Mouse (Mus musculus) spleen, postnatal 4 days (tissue): Measurements from ENCODE around the gene Artn.

Experiments
- DNase-seq, 2 experiments: peaks; one replicate each; pipeline ENCODE4 v3.0.0; 2022; ENCODE audit warnings: low spot score in 2 of 2

The Artn gene

DNA sequence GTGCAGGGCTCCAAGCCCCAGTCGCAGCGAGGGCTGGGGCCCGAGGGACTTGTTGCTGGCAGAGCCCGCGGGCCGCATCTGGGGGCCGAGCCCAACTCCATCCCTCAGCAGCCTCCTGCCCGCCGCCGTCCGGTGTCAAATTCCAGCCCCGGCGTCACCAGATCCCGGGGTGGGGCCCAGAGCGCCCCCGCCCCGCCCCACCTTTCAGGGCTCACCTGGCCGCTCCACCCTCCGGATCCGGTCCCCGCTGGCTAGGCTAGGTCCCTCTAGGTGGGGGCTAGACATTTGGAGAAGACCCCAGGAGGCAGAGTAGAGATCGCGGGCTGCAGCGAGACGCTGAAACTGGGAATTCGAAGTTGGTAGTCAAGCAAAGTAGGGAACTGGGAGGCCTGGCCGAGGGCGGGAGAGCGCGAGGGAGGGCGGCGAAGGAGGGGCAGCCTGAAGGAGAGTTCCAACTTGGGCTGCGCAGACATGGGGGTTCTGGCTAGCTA is at the start of gene Artn:
Gene Artn, minus strand, starts transcription at position 373 of the 491 bp plus-strand sequence.
- peak; percentile 37 to 73 for DNase-seq

DNA sequence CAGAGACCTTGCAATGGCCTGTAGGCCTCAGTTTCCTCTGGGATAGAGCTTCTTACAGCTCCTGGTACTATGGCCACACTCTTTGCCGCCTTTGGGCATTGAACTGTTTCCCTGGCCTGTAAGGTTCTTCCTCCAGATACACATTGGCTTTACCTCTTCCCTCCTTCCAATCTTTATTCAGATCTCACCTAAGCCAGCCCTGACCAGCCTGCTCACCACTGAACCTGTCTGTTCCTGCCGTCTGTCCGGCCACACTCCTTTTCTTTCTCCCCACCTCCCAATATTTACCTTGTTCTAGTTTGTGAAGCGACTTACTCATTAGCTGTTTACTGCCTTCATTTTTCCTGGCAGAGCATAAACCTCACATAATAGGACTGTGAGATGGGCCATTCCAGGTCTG is 49.6 kb upstream of the Artn start:
- no peak for DNase-seq

DNA sequence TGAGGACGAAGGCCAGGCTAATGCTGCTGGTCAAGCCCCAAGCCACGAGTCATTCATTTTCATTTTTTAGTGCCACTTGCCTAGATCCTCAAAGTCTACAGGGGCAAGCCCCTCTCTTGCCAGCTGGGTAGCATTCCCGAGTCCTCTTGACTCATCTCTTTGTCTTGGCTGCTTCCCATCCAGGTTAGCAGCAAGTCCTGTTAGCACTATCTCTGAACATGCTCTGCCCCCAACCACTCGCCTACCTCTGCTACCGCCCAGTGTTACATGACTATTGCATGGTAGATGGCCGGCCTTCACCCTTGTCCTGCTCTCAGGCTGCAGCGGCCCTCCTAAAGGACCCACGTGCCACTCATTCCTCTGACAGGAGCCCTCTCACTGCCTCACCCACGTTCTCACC is 48.7 kb upstream of the Artn start:
- DNase-seq, result no peak

DNA sequence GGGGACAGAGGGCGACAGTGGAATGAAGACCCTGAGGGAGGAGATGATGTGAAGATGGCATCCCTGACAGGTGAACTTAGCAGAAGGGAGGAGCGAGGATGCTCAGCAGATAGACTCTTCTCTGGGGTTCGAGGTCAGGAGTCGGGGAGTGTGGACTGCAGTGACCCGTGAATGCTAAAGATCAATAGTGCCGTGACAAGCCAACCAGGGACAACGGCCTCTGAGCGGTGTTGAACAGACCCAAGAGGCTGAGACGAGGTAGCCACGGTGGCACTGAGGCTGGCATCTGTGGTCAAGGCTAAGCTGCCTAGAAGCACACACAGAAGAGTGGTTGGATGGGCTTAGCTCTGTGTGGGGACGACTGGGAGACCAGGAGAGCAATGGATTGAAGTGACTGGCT is 48.3 kb upstream of the Artn start:
- no peak for DNase-seq

DNA sequence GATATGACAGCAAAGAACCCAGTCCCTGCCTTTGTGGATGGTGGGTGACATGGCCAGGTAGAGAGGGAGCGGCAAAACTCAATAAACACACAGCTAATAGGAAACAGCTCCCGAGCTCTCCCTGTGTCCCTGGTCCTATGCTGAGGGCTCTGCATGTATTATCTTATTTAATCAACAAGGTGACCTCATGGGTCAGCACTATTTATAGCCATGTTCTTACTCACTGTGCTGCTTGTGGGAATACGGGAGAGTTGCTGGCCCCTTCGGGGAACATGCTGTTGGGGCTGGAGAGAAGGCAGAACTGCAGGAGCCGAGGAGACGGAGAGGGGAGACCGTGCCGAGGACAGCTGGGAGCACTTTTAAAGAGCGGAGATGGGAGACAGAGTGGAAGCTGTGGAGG is 47.8 kb upstream of the Artn start:
- DNase-seq, result no peak

DNA sequence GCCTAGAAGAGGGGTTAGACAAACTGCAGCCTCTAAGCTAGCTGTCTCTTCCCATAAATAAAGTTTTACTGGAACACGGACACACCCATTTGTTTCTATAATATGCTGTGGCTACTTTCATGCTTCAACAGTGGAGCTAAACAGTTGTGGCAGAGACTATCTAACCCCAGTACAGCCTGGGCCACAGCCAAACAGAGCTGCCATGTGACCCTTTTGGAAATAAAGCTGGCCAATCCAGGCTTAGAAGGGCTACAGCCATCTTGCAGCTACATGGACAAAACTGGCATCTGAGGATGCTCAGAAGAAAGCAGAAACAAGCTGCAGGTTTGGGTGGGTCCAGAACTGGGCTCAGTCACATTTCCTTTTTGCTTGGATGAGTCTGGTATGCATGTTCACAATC is 46.3 kb upstream of the Artn start:
- DNase-seq, result no peak

DNA sequence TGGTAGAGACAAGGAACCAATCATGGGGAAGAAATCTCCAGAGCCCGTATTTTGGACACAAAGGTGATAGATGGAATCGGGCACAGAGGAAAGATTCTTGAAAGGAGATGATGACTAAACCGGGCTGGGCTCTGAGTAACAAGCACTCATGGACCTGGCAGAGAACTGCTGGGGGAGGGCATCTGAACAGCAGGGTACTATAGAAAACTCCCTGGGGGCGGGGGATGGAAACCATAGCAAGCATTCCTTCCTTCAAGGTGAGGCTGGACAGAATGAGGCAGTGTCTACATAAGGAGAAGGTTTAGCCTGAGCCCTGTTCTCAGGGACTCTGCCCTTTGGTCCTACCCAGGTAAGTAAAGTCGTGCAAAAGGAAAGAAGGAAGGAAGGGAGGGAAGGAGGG is 45.2 kb upstream of the Artn start:
- no peak for DNase-seq

DNA sequence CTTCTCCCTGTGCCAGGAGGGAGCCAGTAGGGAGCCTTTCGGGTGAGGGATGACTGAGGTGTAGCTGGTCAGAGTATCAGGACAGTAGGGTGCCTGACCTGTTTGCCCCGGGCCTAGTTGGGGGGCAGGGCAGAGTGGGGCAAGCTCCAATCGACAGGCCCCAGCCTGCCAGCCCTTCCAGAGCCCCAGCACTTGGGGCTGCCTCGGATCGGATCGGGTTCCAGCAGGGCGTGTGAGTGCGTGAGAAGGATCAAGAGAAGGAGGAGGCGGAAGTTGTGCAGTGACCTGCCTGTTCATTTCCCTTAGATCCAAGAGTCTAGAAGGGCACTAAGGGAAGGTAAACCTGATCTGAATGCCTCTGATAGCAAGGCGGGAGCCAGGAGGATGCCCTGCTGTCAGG is 43.4 kb upstream of the Artn start:
- DNase-seq, result no peak

DNA sequence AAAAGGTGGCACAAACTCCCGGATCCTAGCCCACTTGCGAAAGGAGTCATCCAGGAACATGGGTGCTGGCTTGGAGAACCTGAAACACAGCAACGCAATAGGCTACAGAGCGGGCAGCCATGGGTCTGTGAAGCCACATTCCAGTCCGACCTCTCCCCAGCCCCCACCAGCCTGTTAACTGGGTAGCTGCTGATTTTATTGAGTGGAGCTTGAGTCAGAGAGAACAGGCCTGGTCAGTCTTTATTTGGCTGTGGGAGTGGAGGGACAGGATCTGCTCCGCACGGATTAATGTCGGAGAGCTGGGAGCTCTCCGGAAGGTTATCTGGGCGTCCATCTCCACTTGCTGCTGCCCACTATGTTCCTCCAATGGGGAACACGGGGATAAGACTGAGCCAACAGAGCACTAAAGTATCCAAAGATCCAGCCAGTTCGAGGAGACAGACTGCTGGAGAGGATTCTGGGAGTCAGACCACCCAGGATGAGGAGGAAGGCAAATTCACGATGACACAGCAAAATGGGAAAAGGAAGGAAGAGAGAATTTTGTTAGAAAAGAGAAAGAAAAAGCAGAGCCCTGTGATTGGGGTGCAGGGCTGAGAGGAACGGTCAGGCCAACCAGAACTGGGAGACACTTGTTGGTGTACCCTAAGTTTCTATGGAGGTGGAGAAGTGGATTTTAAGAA is 34.9 kb upstream of the Artn start:
- DNase-seq, result no peak

DNA sequence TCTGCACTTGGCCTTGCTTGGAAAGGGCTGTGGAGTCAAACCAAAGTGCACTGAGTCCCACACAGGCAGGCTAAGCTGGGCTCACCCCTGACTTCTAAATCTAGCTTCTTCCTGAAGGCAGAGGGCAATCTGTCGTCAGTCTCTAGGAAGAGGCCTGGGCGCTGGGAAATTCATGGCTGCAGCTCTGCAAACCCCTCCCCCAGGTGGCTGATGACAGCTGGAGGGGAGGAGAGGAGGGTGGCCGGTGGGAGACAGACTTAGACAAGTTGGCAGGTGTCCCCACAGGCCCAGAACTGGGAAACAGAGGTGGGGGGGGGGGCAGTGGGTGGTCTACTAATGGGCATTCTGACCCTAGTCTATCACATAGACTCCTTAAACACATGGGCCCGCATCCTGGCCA is 27.9 kb upstream of the Artn start:
- DNase-seq, result no peak

DNA sequence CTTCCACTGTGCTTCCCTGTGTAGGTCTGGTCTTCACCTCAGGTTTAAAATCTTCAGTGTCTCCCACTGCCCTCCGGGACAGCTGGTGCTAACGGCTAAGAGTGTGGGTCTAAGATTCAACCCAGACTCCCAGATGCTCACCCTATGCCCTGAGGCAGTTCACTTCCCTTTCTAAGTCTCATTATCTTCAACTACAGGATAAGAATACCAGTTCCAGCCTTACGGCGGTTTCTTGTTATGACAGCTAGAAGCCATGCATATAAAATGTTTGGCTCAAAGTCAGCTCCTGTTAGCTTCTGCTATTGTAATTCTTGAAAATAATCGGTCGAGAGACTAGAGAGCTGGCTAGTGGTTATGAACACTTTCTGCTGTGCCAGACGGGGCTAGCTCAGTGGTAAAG is 17.9 kb upstream of the Artn start:
- no peak for DNase-seq

DNA sequence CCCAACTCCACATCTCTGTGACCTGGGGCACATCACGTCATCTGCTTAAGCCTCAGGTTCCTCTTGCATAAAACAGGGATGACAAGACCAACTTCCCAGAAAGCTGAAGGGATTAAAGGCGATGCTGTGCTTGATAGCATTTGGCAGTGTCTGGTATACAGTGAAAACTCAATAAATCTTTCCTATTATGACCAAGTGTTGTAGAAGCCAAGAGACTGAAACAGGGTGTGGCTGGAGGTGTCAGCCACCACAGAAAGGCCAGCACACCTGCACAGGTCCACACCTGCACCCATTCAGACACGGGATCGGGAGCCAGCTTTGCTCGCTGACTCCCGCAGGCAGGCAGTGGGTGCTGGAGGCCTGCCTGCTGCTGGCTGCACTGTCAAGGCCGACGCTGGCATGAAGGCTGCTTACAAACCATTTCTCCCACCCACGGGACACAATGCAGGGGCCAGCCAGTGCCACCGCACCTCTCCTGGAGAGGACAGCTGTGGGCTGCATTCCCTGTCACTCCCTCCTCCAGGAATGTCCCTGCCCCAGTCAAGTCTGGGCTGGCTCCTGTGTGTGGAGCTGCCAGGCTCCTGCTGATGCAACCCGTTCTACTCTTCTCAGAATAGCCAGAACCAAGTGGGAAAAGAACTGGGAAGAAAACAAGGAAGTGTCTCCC is 17.2 kb upstream of the Artn start:
- no peak for DNase-seq

DNA sequence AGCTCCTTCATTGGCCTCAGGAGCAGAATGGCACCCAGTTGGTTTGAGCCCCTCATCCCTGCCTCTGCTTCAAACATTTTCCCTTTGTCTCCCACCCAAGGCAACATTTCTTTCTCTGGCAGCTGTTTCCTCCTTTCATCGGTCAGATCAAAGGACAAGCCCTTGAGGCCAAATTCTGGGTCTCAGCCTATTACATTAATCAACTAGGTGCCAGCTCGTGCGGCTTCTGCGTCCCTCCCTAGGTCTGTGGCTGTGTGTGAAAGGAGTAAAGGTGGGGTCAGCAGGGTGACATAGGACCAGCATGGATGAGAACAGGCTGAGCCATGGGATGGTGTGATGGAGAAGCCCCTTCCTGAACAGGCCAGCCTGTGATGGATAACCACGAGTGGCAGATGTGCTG is 13.8 kb upstream of the Artn start:
- no peak for DNase-seq

DNA sequence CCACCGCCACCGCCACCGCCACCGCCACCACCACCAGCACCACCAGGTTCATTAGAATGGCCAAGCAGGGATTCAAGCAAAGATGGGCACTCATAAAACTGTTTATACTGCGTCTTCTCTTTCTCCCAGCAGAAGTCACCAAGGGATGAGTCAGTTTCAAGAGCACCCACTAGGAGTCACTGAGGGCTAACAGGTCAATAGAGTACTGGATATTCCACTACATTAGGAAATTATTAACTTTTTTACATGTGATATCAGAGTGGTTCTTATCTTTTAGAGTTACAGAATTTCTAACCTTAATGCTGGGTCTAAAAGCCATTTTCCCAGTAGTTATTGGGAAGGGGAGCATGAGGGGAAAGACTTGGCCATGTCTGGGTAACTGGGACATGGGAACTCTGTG is 7.4 kb upstream of the Artn start:
- DNase-seq, result no peak

DNA sequence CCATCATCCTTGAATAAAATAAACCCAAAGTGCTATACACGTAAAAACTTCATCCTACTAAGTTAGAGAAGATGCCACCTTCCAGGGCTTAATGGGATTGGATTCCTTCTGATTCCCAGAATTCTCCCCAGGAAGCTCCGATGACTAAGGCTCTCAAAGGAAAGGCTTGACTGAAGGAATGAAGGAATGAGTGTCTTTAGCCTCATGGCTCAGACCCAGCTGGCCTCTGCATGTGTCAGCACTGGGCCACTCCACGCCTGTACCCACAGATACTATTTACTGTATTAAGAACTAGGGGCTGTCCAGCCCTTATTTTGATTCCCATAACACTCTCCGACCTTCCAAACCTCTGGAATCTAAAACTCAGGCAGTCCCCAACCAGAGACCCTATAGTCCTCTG is 4.5 kb upstream of the Artn start:
- DNase-seq, result no peak

DNA sequence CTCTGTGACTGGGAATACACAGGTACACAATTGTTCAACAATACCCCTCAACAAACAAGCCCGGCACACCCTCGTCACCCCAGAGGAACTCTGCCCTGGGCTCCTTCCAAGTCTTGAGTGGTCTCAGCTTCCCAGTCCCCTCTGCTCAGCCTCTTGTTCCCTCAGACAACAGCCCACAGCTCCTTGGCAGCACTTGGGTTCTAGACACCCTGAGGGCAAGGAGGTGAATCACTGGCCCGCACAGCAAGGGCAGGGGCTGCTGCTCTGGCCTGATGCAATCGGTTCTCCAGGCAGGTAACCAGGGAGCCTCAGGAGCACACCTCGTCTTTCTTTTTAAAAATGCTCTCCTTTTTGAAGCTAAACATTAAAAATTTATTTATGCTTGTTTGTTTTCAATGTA is 3.7 kb upstream of the Artn start:
- no peak for DNase-seq

DNA sequence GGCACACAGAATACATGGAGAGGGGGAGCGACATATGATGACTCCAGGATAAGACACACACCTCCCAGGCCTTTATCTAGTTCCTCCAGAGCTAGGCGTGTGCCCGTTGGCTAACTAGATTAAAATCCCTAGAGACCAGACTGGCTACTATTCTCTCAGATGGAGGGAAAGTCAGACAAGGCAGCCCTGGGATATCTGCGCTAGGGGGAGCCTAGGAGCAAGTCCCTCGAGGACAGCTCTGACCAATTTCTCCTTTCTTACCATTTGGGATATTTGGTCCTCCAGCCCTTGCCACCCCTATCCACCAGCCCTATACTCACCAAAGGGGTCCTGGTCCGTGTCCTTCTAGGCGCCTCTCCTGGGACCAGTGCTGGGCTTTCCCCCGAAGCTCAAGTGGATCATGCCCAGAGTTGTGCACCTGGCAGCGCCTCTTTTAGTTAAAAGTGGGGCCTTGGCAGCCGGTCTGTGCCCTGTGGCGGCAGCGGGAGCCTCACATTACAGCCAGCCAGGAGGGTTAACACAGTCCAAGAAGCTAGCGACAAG is 793 bp downstream of the Artn start:
- DNase-seq, result peak; percentile 80 to 85

DNA sequence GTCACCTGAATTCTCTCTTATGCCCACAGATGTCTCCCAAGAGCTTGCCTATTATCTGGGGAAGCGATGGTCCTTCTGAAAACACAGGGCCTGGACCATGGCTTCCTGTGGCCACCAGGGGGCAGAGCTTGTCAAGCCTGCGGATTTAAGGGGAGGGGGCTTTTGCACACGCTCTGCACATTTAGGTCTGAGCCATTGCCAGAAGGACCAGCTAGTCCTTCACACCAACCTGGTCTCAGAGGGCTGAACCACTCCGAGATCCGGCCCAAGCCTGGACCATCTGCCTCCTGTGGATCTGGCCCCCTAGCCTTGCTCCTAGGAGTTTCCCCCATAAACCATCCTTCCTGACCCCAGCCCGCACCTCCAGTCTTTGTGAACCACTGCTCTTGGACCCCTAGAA is 1.3 kb downstream of the Artn start:
- DNase-seq, result peak; percentile 29 to 76

DNA sequence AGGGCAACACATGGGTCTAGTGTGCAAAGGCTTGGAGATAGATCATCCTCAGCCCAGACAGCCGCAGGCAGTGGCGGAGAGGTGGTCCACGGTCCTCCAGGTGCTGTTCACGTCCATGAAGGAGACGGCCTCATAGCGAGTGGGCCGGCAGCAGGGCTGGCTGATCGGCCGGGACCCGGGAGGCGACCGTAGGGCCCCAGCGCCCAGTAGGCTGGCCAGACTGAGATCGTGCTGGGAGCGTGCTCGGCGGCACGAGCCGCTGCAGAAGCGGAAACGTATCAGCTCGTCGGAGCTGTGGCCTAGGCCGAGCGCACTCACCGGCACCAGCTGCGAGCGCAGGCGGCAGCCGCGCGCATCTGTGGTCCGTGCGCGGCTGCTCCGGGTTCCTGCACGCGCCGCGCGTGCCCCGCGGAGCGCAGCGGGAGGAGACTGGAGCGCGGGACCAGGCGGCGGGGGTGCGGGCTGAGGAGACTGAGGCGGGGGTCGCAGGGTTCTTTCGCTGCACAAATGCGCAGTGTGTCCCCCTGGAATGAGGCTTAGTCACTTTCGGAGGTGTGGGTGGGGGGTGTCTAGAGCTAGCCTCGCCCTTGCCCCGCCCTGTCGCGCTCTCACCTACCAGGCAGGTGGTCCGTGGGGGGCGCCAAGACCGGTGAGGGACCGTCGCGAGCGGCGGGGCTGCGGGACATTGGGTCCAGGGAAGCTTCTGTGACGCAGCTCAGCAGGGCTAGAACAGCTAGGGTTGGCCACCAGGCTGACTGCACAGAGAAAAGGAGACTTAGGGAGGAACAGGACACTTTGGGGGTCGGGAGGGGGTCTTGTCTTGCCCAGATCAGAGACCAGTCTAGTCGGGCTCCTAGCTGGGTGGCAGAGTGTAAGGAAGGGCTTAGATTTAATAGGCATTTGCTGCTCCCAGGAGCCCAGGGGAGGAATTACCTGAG is 2.7 kb downstream of the Artn start:
- DNase-seq, result peak; percentile 28 to 75

DNA sequence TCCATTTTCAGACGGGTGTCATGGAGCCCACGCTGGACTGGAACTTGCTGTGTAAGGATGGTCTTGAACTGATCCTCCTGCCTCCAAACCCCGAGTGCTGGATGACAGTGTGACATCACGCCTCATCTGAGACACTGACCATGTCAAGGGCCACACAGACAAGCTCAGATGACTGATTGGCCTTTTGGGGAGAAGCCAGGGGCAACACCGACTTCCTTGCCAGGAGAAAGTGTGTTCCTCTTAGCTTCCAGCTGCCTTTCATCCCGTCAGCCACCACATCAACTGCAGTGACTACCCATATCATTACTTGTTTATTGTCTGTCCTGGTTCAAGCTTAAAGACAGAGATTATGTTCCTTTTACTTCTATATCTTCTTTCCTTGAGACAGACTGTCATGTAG is 4.6 kb downstream of the Artn start:
- no peak for DNase-seq

DNA sequence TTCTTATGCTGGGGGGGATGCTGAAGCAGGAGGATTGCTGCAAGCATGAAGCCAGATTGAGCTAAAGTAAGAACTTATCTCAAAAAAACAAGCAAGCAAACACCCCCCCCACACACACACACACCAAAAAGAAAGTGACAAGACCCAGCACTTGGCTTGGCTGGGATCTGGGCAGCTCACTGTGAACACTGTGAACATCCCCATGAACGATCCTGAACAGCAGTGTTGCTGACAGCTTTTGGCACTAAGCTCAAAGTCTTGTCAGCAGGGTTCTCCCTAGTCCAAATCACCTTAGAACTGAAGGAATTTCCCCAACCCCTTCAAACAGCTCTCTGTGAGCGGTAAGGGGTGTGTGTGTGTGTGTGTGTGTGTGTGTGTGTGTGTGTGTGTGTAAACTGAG is 6.1 kb downstream of the Artn start:
- no peak for DNase-seq

DNA sequence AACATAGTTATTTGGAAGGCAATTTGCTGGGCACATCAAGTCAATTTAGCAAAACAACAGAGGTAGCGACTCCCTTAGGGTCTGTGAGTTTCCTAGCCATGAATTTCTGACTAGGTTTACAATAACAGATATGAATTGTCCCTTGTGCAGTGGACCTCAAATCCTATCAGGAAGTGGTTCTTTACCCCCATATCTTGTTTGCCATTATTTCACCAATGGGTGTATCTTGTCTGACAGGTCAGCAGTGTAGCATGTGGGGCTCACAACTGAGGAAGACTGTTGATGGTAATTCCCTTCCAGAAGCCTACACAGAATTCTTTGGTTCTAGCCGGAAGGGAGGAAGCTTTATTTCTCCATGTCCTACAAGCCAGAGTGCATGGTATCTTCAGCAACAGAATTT is 8.2 kb downstream of the Artn start:
- no peak for DNase-seq
